Mouse (Mus musculus) c-Kit-positive CD71-positive TER-119-positive erythroid progenitor cells, embryonic 14.5 days (primary cell): Measurements from ENCODE around the gene Boll.
"Not testable (repeated sequence)": the region's sequence is repeated elsewhere in the genome, so short reads cannot be mapped to it uniquely, and the experiment has no call there.

ENCODE experiments used
- DNase-seq: peaks from one replicate; pipeline ENCODE4 v3.0.0-alpha.2; 2013; ENCODE audit warnings: low spot score

Boll gene

GRCm38 (mm10) chr1:55363044-55363565, at the start of gene Boll:
Gene Boll, minus strand, starts transcription at chr1:55363469.
- DNase-seq = peak; percentile 32

DNA sequence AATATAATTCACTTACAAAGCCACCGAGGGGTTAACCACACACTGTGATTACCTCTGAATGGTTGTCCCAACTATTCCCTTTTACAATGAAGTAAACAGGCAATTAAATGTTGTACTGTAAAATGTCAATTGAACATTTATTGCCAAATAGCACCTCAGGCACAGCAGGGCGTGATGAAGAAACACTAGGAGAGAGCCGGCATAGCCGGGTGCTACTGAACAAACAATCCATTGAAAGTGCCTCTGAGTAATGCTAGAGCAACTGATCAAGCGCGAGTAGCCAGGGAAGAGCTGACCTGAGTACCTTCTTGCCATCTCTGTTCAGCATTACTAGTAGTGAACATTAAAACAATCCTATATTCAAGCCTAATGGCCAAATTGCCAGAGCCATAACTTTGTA, 49.3 kb upstream of the Boll start:
- no peak for DNase-seq

DNA sequence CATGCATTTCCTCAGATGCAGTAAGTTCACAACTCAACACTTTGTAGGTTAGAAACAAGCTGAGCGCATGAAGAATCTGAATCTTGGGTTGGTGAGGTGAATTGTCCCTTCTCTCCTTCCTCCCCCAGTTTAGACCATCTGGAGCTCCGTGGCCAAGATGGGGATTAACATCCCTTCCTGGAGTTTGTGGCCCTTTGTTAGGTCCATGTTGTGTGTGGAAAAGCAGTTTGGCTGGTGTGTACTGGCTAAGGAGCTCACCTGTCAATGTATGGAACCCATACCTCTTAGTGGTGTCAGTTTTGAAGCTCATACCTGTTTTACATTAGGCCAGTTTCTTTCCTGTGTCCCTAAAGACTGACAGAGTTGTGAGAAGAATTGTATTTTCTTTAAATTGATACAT, 47.8 kb upstream of the Boll start:
- no peak for DNase-seq

- no peak for DNase-seq
Measured at GRCm38 (mm10) chr1:55410670-55411069, 47.4 kb upstream of the Boll start.

- DNase-seq = no peak
Measured at GRCm38 (mm10) chr1:55406531-55407375, 43.5 kb upstream of the Boll start.

DNA sequence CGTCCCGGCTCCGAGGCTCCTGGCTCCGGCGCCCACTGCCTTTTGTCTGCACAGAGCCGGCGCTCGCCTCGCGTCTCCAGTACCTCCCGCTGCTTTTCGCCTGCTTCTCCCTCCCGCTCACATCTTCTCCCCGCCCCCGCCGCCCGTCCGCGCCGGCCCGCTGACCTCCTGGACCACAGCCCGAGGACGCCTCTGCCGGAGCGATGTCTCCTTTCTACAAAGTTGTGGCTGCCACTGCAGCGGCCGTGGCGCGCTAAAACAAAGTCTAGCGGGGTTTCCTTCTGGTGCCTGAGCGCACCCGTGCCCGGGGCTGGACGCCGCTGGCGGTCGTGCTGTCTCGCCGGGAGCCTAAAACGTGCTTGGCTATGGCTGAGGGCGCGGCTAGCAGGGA, 42.7 kb upstream of the Boll start:
- DNase-seq = no peak

- DNase-seq = peak; percentile 6
Measured at GRCm38 (mm10) chr1:55405272-55406022, 42.2 kb upstream of the Boll start, which contains the start of gene Plcl1. Gene Plcl1, plus strand, starts transcription at chr1:55405921.

DNA sequence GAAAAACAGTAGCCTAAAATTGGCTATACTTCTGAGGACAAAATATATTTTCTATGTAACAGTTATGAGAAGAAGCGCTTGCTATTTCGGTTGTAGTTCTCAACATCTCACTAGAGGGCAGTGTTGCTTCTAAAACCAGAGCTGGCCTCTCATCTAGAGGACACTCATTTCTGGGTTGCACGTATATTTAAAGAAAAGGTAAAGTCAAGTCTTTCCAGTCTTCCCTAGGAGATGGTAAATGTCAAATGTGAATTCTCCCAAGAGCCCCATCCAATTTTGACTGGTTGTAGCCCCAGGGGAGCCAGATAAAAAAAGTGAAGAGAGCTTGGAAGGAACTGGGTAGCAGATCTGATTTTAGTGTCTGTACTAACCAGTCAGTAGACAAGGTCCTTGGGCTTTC, 41.2 kb upstream of the Boll start:
- peak; percentile 37 for DNase-seq

DNA sequence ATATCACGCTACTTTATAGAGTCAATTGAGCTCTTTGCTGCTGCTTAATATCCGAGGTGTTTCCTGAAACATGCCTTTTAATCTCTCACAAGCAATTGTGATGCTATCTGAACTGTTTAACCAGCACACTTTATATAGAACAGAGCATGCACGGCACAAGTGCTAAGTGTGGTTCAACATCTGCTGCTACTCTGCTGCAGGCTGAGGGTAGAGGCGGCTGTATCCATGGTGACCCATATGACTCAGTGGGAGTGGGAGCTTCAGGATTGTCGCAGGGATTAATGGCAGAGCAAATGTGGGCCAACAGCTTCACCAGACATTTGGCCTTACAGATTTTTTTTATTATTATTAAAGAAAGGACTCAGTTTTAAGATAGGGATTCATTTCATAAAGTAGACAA, 36.6 kb upstream of the Boll start:
- no peak for DNase-seq

GRCm38 (mm10) chr1:55383114-55383773, 20.0 kb upstream of the Boll start:
- DNase-seq = peak; percentile 35

- DNase-seq = no peak
Measured at GRCm38 (mm10) chr1:55380527-55380926, 17.3 kb upstream of the Boll start.

- DNase-seq = no peak
Measured at GRCm38 (mm10) chr1:55372626-55373025, 9.4 kb upstream of the Boll start.

- peak; percentile 15 for DNase-seq
Measured at GRCm38 (mm10) chr1:55363586-55363985, 317 bp upstream of the Boll start.

- DNase-seq = no peak
Measured at GRCm38 (mm10) chr1:55362634-55363033, 635 bp downstream of the Boll start.

GRCm38 (mm10) chr1:55351914-55352313, 11.4 kb downstream of the Boll start:
- not testable (repeated sequence) for DNase-seq

GRCm38 (mm10) chr1:55325496-55325895, 37.8 kb downstream of the Boll start:
- not testable (repeated sequence) for DNase-seq

GRCm38 (mm10) chr1:55301077-55301476, 62.2 kb downstream of the Boll start:
- DNase-seq = no peak

DNA sequence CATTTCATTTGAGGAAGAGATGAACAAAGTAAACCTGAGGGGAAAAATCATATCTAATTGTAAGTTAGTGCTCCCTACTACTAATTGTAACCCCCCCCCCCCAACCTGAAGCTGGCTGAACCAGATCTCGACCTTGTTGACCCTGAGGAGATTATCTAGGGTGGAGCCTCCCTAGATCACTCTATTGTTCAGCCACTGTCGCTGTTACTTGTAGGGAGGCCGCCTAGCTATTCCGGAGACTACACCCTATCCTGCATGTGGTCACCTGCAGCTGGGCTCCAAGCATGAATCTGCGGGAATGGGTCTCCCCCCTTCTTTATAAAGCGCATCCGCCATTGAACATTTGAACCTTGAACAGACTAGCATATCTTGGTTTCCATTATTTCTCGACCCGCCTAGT, 84.2 kb downstream of the Boll start:
- no peak for DNase-seq

DNA sequence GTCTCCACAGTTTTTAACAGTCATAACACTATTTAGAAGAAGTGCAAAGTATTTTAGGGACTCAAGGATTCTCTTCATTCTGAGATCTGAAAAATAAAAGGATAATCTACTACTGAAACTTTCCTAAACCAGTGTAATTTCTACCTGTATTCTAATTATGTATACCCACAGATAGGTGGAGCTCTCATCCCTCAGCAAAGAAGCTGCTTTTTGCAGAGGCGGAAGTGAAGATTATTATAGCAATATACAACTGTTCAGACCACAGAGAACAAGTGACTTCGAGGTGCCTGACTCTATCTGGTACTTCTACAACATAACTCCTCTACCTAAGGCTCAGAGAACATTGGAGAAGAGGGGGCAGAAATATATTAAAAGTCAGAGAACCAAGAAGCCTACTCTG, 97.8 kb downstream of the Boll start:
- DNase-seq = no peak

- no peak for DNase-seq
Measured at GRCm38 (mm10) chr1:55264385-55264784, 98.9 kb downstream of the Boll start.

DNA sequence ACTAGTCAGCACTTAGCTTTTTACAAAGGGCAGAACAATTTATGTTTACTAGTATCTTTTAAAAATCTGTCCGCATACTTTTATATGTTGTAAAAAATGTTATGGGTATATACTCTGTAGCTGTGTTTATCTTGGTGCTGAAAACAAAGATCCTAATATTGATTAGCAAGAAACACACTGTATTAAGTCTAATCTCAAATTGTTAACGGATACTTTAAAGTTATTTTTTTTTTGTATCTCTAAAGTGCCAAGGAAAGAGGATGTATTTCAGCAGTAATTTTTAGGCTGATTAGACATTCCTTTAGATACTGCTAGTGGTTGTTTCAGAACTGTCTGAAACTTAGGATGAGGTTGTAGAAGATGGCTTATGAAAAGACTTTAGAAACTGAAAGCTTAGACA, 116.9 kb downstream of the Boll start:
- no peak for DNase-seq

DNA sequence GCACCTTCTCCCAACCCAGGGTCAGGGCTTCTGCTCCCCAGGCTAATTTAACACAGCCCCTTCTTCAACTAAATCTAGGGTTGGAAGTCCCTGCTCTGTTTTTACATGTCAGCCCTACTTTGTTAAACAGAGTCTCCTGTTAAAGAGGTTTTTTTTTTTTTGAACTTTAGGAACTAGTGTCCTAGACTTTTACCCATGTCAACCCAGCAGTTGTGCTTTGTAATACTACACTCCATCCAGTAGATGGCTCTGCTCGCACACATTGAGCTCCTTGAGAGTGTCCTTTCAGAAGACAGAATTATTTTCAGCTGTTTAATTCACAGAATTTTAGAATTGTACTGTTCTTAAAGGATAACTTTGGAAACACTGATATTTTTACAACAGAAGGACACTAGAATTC, 124.0 kb downstream of the Boll start:
- peak; percentile 79 for DNase-seq
